ENCODE assay signal across 21 mouse cellular contexts in genomic region chr5:72648987-72649735, GRCm38 (mm10). TPM values are rescaled to one million over a fixed set of nuclear protein-coding genes. Genes with fewer than 3 reads are reported as not detected.
DNase-seq lines count a peak whose midpoint lies in the region; ATAC-seq and TF ChIP-seq lines count a peak whose summit lies in the region.
"Had no signal": no experiment of that assay in that cellular context is flagged by ENCODE, and none has a peak within 500 bp of the region (broad histone marks: within the 10 kb centered on the region; RNA-seq: fewer than 3 reads in every experiment).

No protein-coding gene starts in this region.

- peaks cover 14% of the 10 kb centered on the region for H3K4me1 ChIP-seq in liver, embryonic 12.5 days
- peaks cover 8% of the 10 kb centered on the region for H3K4me1 ChIP-seq in intestine, embryonic 14.5 days (replicated peaks; ENCODE audit: control insufficient read depth, insufficient read depth, low read length)
- H3K4me1 ChIP-seq in small intestine, adult 2 months (ENCODE audit: control insufficient read depth, insufficient read depth, insufficient read length, low read length) = peaks cover 10% of the 10 kb centered on the region; the same call in 1 of the 2 replicates

- ATAC-seq in liver, embryonic 12.5 days = no peak
- no peak for ATAC-seq in intestine, embryonic 14.5 days (replicated peaks; ENCODE audit: low FRiP score, low TSS enrichment, low read depth)
- no peak for ATAC-seq in granulocyte monocyte progenitor cell, adult 5-6 weeks (replicated peaks; ENCODE audit: poor library complexity, severe bottlenecking)
- ATAC-seq: forebrain, embryonic 15.5 days; hindbrain, postnatal 0 days had no signal

- TF ChIP-seq POLR2A in small intestine, adult 2 months (IDR thresholded peaks at IDR 0.05; ENCODE audit: low read depth, low read length) = no peak

- H3K9ac ChIP-seq in liver, embryonic 12.5 days = no peak overlapping the region
- H3K9ac ChIP-seq in intestine, embryonic 14.5 days (ENCODE audit: low read length) = no peak overlapping the region
- H3K9ac ChIP-seq: embryonic facial prominence, embryonic 15.5 days; forebrain, embryonic 15.5 days; heart, embryonic 13.5 days had no signal

- DNase-seq in liver (no peak), adipocyte (ENCODE audit: low spot score) (peak; percentile 75)
- no peak for DNase-seq in intestine, embryonic 14.5 days (ENCODE audit: low spot score)
- DNase-seq in cerebellum, adult 9-11 months = no peak
- DNase-seq in gastrocnemius, postnatal 10 days = no peak
- DNase-seq: cerebellum, adult 8-10 months; gastrocnemius, adult 2 months; heart, postnatal 4 days; midbrain, embryonic 14.5 days; right cerebral cortex, postnatal 14 days had no signal

- whole genome bisulfite sequencing in liver, embryonic 12.5 days (ENCODE audit: insufficient replicate concordance) = 68% methylated on average over 9 of the region's 9 CpGs
- 67% methylated on average over 9 of the region's 9 CpGs for WGBS in intestine, embryonic 14.5 days
- WGBS in small intestine, adult 2 months = 37% methylated on average over 9 of the region's 9 CpGs

- no peak for TF ChIP-seq CTCF in small intestine, adult 2 months (IDR thresholded peaks at IDR 0.05; ENCODE audit: extremely low read depth, insufficient read length, insufficient replicate concordance, low read depth, low read length)

- H3K9me3 ChIP-seq in liver, embryonic 12.5 days (replicated peaks) = no peaks in the 10 kb centered on the region
- no peaks in the 10 kb centered on the region for H3K9me3 ChIP-seq in intestine, embryonic 14.5 days (ENCODE audit: control insufficient read depth, low read length)
- H3K9me3 ChIP-seq: embryonic facial prominence, embryonic 15.5 days; forebrain, embryonic 15.5 days; G1E; heart, embryonic 13.5 days had no signal

- H3K27me3 ChIP-seq in liver, embryonic 12.5 days (replicated peaks) = peaks cover 49% of the 10 kb centered on the region
- H3K27me3 ChIP-seq in intestine, embryonic 14.5 days (replicated peaks; ENCODE audit: control insufficient read depth, insufficient read depth, low read length) = peaks cover 4% of the 10 kb centered on the region; the same call in 1 of the 2 replicates
- no peaks in the 10 kb centered on the region for H3K27me3 ChIP-seq in small intestine, adult 2 months (ENCODE audit: control insufficient read depth, insufficient read depth, low read length)
- H3K27me3 ChIP-seq: embryonic facial prominence, embryonic 15.5 days had no signal

- peak overlapping the region; percentile 83 for H3K4me2 ChIP-seq in liver, embryonic 12.5 days
- H3K4me2 ChIP-seq in intestine, embryonic 14.5 days (ENCODE audit: low read length) = 0 out of 2 replicates have a peak overlapping the region, but pooled peaks have one; percentile 76

- H3K4me3 ChIP-seq in liver, embryonic 12.5 days = no peak overlapping the region
- H3K4me3 ChIP-seq in intestine, embryonic 14.5 days (ENCODE audit: low read depth, low read length) = no peak overlapping the region
- no peak overlapping the region for H3K4me3 ChIP-seq in small intestine, adult 2 months (ENCODE audit: low read depth, low read length)
- H3K4me3 ChIP-seq: forebrain, embryonic 15.5 days had no signal

- no peak overlapping the region for H3K27ac ChIP-seq in liver, embryonic 12.5 days
- H3K27ac ChIP-seq in intestine, embryonic 14.5 days (ENCODE audit: low read depth) = no peak overlapping the region
- H3K27ac ChIP-seq in small intestine, adult 2 months (ENCODE audit: insufficient read depth, low read depth, low read length) = peak overlapping the region; percentile 91
- H3K27ac ChIP-seq: embryonic facial prominence, embryonic 15.5 days; forebrain, embryonic 15.5 days; gastrocnemius, adult 2 months; heart, embryonic 13.5 days; hindbrain, postnatal 0 days; kidney, postnatal 0 days; macrophage had no signal

- no peaks in the 10 kb centered on the region for H3K36me3 ChIP-seq in liver, embryonic 12.5 days
- H3K36me3 ChIP-seq in intestine, embryonic 14.5 days (ENCODE audit: control insufficient read depth, insufficient read depth, low read length) = no peaks in the 10 kb centered on the region
- peaks cover 4% of the 10 kb centered on the region for H3K36me3 ChIP-seq in small intestine, adult 2 months (ENCODE audit: control insufficient read depth, insufficient read depth, low read length)
- H3K36me3 ChIP-seq: embryonic facial prominence, embryonic 15.5 days; forebrain, embryonic 15.5 days; G1E; heart, embryonic 13.5 days had no signal

RNA-seq across cellular contexts. Expression of gene Nipal1, which starts 1.6 kb away (rescaled TPM):
- 1.2 and 2.6 TPM in 2 replicates for polyA plus RNA-seq in liver, embryonic 12.5 days (2016; fragmentation: Nextera tagmentation; extraction: Ambion mirVana)
- 13.2 and 15.2 TPM in 2 replicates for polyA plus RNA-seq in intestine, embryonic 14.5 days (2014; fragmentation: Nextera tagmentation; extraction: Ambion mirVana)
- 0.75 and 6.5 TPM in 2 replicates for polyA plus RNA-seq in small intestine, adult 2 months (2012; rRNA removed)
- under 1 TPM; 0.26 to 0.41 TPM for total RNA-seq in gastrocnemius, postnatal 10 days (2021)
- not detected in 2 replicates for total RNA-seq in granulocyte monocyte progenitor cell, adult 5-6 weeks (2014; fragmentation: Nextera tagmentation)
- total RNA-seq in granulocyte monocyte progenitor cell, adult 5-6 weeks (2017) = not detected in 2 replicates
- total RNA-seq: gastrocnemius, adult 2 months; left cerebral cortex, postnatal 14 days had no signal
- polyA plus RNA-seq: G1E, macrophage had no signal

RNA-seq across cellular contexts. Expression of gene Cnga1, which starts 5.1 kb away (rescaled TPM):
- polyA plus RNA-seq in liver, embryonic 12.5 days (2016; fragmentation: Nextera tagmentation; extraction: Ambion mirVana) = not detected in 2 replicates
- not detected in 2 replicates for polyA plus RNA-seq in intestine, embryonic 14.5 days (2014; fragmentation: Nextera tagmentation; extraction: Ambion mirVana)
- polyA plus RNA-seq in small intestine, adult 2 months (2012; rRNA removed) = not detected in 2 replicates
- not detected for total RNA-seq in gastrocnemius, postnatal 10 days (2021)
- total RNA-seq in granulocyte monocyte progenitor cell, adult 5-6 weeks (2014; fragmentation: Nextera tagmentation) = not detected in 2 replicates
- not detected in 2 replicates for total RNA-seq in granulocyte monocyte progenitor cell, adult 5-6 weeks (2017)
- total RNA-seq: gastrocnemius, adult 2 months; heart, postnatal 4 days; hindbrain, postnatal 0 days; left cerebral cortex, postnatal 14 days had no signal
- polyA plus RNA-seq: embryonic facial prominence, embryonic 15.5 days; forebrain, embryonic 15.5 days; G1E; heart, embryonic 13.5 days; hindbrain, postnatal 0 days; macrophage had no signal
